Mouse (Mus musculus): ENCODE measurements at regions not wholly inside any gene's neighbourhood (a gene's known extent, or its start where the extent isn't known, plus 50 kb on each side); places are given as distances from the start of the nearest gene placed in this dataset.

DNA sequence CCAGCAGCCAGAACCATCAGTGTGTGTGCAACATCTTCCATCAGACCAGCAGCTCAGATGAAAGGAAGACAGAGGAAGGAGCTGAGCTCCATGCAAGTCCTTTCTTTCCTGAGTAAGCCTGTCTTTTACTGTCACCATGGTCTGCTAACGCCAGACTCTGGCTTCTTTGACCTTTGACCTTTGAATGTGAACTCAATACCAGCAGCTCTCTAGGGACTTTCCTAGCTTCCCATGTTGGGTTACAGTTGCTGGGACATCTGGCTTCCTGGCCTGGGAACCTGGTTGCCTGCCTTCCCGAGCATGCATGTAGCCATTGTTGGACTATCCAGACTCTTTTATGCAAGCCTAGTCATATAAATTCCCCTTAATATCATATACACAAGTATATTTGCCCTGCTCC is 492.3 kb downstream of the Tmem132b start:
- no peak for DNase-seq (ENCODE audit: low spot score)

DNA sequence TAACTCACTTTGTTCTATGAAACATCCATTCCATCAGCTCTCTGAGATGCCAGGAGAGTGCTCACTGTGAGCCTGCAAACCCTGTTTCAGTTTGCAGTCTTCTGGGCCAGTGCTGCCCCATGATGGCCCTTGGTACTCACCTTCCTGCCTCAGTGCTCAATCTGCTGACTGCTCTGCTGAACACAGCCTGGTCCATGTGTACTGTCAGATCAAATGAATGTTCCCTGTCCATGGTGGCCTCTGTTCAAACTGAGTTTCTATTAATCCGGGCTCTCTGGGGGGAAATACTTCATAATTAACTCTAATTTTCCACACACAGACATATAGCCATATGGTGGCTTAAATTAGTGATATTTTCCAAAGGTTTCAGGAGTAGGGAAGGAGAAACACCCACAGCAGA is 503.3 kb downstream of the Tmem132b start:
- no peak for DNase-seq (ENCODE audit: low spot score)

DNA sequence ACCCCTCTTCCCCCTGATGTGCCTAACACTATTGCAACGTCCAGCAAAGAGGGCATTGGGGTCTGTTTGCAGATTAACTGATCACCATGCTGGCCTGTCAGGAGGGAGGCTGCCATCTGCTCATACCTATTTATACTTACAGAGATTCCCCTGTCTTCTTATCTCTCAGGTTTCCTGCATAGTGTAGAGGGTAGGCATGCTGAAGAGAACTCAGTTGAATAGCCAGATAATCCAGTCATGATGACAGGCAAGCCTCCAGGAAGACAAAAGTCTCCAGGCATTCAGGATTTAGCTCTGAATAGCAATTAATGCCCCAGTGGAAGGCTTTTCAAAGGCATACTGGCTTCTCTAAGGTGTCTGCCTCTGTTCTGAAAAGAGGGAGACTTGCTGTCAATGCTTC is 505.1 kb downstream of the Tmem132b start:
- no peak for DNase-seq (ENCODE audit: low spot score)

DNA sequence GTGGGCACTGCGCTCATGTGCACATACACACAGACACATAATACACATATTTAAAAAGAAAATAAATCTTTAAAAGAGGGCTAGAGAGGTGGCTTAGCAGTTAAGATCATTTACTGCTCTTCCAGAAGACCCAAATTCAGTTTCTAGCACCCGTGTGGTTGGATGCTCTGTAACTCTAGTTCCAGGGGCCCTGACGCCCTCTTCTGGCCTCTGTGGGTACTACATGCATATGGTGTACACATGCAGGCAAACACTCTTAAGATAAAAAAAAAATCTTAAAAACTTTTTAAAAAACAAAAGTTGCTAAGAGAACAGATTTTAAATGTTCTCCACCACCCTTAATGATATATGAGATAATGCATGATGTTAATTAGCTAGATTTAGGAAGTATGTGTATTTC is 514.2 kb downstream of the Tmem132b start:
- no peak for DNase-seq (ENCODE audit: low spot score)

DNA sequence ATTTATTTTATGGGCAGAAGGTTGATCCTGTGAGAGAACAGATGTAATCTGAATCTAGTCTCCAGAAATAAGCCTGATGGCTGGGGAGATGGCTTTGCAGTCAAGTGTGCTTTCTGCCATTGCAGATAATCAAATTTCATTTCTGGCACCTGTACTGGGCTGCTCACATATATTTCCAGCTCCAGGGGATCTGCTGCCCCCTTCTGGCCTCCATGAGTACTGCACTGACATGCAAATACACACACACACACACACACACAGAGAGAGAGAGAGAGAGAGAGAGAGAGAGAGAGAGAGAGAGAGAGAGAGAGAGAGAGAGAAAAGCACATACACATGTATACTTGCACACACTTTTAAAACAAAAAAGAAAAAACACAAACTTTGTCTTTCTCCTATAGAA is 532.1 kb downstream of the Tmem132b start:
- DNase-seq (ENCODE audit: low spot score) = no peak

DNA sequence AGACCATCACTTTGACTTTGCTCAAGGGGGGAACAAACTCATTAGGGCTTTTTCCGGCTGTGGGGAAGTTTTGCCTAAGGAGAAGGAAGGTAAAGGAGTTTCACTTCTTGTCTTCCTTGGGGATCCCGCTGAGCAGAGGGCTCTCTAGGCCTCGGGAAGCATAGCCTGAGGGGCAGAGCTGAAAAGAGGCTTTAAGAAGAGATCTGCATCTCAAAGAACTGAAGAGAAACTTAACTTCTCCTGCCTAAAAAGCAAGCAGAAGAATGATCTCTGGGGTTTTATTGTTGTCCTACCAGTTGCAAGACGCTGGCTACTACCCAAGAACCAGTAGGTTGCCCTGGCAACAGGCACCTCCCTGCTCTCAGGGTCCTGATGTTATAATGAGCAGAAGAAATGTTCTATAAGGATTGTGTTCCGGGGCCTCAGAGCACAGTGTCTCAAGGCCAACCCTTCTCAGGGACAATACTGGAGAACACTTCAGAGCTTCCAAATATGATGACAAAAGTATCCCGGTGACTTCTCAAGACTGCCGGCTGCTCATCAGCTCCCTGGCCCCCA is 547.8 kb downstream of the Tmem132b start:
- no peak for DNase-seq (ENCODE audit: low spot score)

DNA sequence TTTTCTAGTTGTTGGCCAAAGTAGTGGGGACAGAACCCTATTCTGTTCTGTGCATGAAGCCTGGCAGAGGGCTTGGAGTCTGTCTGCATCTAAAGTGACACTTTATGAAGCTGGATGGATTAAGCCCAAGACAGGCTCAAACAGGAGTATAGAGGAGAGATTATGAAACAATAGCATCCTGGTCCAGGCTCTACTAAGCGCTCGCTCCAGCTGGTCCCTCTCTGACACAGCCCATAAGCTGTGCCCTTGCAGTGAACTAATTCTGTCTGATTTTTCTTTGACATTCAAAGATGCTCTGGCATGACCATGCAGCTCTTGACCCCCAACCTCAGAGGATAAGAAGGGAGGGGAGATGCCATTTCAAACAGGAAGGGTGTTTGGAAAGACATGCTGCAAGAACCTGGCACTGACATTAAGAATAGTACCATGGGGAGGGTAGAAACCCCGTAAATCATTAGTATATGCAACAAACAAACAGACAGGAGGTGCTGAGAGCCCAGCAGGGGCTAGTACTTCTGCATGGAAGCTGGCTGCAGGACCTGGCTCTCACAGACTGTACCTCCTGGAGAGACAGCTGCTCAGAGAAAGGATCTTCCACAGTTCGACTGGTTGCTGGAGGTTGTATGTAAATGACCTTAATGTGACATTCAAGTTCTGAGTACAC is 556.8 kb downstream of the Tmem132b start:
- no peak for DNase-seq (ENCODE audit: low spot score)

DNA sequence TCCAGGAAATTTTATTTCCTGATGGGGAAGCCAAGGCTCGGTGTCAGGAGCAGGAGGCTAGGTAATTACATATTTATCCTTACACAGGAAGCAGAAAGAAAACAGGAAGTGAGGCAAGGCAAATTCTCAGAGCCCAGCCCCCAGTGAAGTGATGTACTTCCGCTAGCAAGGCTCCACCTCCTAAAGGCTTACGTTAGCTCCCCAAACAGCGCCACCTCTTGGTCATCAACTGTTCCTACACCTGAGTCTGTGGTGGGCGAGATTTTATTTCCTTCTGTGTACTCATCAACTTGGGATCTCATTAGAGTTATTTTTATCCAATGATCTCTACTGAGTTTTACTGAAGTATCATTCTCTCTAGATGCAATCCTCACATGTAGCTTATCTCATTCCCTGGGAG is 561.6 kb downstream of the Tmem132b start:
- no peak for DNase-seq (ENCODE audit: low spot score)

DNA sequence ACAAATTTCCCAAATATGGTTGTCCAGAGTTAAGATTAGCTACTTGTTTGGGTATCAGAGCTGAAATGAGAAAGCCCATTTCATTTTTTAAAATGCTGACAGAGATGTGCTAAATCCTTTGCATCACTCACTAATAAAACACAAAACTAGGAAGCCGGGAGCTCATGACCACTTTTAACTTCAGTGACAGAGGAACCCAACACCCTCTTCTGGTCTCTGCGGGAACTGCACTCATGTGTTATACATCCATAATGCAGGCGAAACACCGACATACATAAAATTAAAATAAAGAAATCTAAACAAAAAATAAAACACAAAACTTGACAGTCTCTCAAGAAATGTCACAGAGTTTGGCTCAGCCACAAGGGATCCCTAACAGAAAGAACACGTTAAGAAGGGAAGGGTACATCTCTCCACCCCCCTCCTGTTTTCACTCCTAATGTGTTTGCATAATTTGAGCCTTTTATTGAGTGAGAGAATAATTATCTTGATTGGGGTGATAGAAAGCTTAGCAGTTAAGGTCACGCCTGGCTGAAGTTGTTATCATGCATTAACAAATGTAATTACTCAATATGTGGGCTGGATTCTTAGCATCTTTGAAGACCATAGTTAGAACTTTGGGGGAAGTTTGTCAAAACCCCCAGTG is 565.2 kb downstream of the Tmem132b start:
- DNase-seq (ENCODE audit: low spot score) = no peak

DNA sequence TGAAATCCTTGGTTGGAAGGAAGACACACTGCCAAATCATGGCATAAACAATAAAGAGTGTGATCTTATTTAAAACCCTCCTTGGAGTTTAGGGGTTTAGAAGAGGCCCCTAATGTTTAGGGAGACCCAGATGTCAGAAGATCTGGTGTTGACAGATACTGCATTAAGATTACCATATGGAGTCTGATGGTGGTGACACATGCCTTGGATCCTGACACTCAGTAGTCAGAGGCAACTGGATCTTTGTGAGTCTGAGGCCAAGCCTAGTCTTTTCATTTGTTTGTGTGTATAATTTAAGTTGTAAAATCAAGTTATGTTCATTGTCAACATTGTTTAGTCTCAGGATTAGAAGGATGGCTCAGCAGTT is 565.7 kb downstream of the Tmem132b start:
- no peak for DNase-seq (ENCODE audit: low spot score)

DNA sequence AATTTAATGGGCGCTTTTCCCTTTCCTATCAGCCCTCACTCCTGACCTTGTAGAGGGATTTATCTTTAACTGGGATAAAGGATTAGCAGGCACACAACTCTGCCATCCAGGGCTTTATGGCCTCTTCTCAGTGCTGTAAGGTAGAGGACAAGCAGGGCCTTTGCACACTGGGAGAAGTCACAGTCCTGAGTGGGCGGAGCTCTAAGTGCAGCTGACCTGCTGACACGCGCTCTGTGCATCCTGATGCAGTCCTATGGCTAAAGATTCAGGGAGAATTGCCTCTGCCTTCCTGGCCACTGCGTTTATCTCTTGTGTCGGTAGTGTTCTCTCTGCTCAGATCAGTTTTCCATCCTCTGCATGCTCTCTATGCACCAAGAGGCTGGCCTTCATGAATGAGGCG is 566.9 kb downstream of the Tmem132b start:
- DNase-seq (ENCODE audit: low spot score) = no peak

DNA sequence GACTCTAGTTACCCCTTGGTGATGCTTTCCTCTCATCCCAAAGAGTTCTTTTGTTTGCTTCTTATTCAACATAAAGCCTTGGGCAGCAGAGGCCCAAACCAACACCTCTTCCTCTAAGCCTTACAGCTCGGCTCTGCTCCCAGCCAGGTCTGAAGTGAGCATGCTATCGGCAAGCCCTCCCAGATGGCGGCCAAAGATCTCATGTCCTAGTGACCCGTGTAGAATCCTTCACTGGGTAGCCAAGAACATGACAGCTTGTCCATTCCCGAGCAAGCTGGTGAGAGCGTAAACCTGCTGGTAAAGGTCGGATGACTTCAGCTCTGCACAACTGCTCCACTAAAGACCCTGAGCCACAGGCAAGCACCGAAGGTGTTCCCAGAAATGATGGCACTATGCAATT is 568.4 kb downstream of the Tmem132b start:
- no peak for DNase-seq (ENCODE audit: low spot score)

DNA sequence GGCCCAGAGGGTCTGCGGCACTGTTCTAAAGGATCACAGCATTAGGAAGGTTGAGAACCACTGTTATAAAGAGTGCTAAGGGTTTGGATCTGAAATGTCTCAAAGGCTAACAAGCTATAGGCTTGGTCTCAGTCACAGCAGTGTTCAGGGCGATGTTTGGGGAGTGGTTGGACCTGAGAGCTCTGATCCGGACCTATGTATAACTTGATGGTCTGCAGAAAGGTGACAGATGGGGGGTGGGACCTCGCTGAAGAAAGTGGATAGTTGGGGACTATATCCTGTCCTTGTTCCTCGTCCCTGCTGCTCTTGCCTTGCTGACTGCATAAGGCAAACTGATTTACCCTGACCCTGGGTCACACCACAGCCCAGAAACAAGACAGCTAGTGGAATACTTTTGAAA is 572.9 kb downstream of the Tmem132b start:
- no peak for DNase-seq (ENCODE audit: low spot score)

DNA sequence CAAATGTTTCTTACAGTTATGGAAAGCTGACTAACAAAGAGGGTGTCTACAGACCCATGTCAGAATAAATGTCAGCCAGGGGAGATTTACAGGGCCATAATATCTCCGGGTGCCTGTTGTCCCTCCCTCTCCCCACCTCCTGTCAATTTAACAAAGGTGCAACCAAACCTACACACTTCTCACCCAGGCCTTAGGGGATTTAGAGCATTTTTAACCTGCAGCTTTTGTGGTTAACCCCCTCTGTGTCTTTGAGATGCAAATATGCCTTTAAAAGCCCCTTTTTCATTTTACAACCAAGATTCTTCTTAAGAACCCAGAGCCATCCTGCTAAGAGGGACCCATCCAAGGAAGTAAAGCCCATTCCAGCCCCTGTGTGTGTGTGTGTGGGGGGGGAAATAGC is 573.3 kb downstream of the Tmem132b start:
- DNase-seq (ENCODE audit: low spot score) = no peak

DNA sequence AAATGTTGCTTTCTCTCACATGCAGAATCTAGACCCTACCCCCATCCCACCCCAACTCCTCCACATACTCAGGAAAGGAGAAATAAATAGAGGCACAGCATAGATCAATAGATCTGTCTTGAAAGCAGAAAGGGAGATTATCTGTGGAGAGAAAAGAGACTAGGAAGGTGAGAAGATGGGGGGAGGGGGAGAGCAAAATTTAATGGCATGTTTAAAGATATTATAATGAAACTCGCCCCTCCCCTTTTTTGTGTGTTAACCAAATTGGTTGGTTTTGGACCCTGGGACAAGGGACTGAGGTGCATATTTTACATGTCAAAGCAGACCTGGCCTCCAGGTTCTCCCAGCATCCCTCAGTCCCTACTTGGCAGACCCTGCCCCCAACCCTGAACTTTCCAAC is 573.9 kb downstream of the Tmem132b start:
- no peak for DNase-seq (ENCODE audit: low spot score)

DNA sequence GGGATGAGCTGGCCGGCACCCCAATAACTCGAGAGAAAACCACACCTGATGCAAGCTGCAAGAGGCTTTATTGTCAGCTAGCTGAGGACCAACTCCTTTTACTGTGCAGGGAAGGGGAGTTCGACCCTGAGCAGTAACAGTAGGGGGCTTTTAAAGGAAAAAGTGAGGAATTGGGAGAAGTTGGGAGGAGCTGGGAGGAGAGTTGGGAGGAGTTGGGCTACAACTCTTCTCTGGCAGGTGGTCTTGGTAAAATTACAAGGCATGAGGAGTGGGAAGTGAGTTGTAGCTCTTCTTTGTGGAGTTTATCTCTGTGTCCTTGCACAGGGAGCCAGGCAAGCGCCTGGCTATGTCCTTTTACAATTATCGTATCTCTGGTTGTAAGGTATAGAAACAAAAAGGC is 575.4 kb downstream of the Tmem132b start:
- DNase-seq (ENCODE audit: low spot score) = no peak

DNA sequence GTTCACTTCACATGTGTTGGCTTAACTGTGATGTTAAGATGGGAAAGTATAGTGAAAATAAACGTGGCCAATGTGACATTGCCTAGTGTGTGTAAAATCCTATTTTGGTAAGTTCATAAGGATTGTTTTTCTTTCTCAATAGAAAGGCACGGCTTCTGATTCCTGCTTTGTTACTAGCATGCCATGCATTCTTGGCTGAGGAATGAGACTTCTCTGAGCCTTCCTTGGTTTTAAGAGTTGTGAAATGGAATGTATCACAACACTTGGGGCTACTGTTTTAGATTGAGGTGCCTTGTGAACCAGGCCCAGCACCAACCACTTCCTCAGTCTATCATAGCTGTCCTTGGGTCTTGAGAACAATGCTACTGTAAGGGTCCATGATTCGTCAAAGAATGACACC is 577.3 kb downstream of the Tmem132b start:
- DNase-seq (ENCODE audit: low spot score) = no peak

DNA sequence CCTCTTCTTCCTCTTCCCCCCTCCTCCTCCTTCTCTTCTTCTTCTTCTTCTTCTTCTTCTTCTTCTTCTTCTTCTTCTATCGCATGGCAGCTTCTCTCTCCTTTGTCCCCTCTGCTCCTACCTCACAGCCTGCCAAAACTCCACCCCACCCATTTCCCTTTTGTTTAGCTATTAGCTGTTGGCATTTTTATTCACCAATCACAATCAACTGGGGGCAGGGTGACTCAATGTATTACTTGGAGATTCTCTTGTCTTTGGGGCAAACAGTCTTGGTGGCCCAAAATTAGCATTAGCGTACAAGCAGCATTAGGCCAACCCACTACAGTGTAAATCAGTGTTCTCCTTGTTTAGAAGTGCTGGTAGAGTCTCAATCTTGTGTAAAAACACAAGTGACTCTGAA is 585.7 kb downstream of the Tmem132b start:
- no peak for DNase-seq (ENCODE audit: low spot score)

DNA sequence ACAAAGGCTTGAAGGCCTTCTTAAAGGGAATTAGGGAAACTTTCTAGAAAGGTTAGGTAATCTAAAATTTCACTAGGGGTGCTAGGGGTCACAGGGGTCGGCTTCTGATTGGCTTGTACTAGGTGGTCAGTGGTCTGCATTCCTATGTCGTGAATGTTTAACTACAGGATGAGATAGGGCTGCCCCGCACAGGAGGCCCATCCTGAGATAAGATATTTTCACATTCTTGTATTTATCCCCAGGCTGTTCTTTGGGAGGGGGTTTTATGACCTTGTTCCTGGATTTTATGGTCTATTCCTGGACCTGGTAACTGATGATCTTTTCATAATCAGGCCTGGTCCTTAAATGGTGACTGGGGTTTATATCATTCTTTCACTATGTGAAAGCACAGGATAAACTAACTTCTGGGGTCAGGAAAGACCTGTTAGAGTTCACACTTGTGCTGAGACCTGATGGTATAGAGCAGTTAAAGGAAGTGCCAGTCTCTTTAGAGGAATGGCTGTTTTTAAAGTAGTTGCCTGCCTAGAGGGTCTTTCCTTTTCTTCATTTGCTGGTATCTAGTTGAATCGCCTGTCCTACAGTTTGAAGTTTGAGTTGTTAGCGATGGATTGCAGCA is 586.4 kb downstream of the Tmem132b start:
- DNase-seq (ENCODE audit: low spot score) = no peak

DNA sequence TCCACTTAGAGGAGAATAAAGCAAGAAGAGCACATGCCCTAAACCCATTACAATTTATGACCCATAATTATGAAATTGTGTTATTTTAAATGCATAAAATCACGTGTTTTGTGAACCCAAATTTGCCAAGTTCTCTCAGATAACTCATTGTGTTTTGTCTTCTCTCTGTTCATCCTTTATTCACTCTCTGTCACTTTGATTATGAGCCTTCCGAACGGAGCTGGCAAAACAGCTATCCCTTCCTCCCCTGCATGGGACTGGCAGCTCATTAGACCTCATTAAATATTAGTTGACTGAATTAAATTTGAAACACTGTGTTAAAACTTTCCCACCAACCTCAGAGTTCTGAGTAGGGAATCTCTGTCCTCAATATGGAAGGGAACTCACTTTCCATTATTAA is 587.2 kb downstream of the Tmem132b start:
- DNase-seq (ENCODE audit: low spot score) = no peak

DNA sequence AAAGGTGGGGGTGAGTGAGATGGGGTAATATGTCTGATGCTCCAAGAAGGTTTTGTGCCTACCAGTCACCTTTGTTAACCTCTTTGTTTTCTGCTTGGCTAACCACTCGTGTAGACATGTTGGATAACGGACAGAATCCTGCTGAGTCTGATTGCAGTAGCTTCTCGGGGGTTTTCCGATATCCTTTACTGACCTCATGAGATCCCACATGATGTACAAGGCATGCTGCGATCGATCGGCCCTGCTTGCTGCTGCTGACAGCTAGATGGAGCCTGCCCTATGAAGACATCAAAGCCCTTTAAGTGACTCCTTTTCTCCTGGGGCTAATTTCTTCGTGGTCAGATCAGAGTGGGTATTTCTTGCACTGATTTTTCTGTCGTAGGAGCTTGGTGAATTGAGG is 591.6 kb downstream of the Tmem132b start:
- DNase-seq (ENCODE audit: low spot score) = no peak

DNA sequence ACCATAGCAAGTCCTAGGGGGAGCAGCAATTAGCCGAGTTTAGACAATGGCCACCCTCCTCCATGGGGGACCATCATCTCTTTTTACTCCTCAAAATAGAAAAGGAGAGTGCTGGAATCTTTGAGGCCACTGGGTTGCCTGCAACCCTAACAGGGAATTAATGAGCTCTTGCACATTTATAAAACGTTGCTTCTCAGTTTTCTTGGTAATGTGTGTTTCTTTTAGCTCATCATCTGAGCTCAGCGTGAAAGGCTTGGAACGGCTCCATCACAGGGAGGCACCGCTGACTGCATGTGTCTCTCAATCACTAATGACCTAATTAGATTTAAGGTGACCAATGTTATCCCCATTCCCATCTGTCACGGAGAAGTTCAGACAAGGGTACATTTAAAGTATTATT is 595.9 kb downstream of the Tmem132b start:
- DNase-seq (ENCODE audit: low spot score) = no peak

DNA sequence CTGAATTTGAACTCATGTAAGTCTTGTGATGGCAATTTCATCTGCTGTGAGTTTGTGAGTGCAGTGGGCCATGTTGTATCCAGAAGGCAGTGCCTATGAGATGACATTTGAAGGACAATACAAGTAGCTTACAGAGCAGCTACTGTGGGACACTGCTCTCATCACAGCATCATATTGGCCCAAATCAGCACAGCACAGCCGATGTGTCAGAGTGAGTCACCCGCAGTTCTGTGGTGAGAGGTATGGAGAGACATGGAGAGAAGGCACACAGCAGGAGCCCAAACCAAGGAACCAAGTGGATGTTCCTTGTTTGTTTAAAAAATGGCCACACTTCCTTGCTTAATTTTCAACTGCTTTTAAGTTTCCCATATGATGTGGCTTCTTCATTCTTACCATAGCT is 617.3 kb downstream of the Tmem132b start:
- no peak for DNase-seq (ENCODE audit: low spot score)

Data from adipocyte (in vitro differentiated cells).